Mouse (Mus musculus) embryonic fibroblast, embryonic 13.5 days (primary cell): ENCODE results near the gene Gm20388.

ENCODE experiments used
- CTCF ChIP-seq: IDR thresholded peaks from 2 replicates; pipeline ENCODE4 v1.5.1; 2011; ENCODE audit warnings: mild to moderate bottlenecking, control low read depth, low read length, moderate library complexity, borderline replicate concordance; ENCODE audit not compliant: insufficient read depth
- POLR2A ChIP-seq: IDR thresholded peaks from 2 replicates; pipeline ENCODE4 v1.6.1; 2011; ENCODE audit warnings: low read depth, mild to moderate bottlenecking, control low read depth, low read length, moderate library complexity

DNA sequence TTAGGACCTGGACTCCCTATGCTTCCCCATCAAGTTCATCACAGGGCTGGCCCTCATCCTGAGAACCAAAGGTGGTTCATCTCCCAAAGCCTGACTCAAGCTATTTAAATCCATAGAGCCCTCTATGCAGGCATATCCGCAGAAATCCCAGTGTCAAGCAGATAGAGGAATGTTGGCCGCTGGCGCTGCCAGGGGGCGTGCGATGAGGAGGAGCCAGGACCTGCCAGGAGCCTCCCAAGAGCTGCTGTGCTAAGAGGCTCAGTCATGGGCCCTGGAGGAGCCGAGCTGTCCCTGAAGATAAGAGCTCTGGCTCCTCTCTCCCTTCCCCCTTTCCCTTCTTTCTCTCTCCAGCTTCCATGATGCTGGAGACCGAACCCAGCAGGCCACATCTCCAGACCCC is 1075.4 kb downstream of the Gm20388 start:
- TF ChIP-seq CTCF = no peak
- no peak for TF ChIP-seq POLR2A
